Mouse (Mus musculus): Measurements from ENCODE around the gene Caps2. TPM values are rescaled to one million over a fixed set of nuclear protein-coding genes. Genes with fewer than 3 reads are reported as not detected.
"Not testable (repeated sequence)": the region's sequence is repeated elsewhere in the genome, so short reads cannot be mapped to it uniquely, and the experiment has no call there.

Gene Caps2
- 0.22 and 0.58 TPM in 2 replicates for polyA plus RNA-seq (2014; fragmentation: Nextera tagmentation; extraction: Ambion mirVana)

DNA sequence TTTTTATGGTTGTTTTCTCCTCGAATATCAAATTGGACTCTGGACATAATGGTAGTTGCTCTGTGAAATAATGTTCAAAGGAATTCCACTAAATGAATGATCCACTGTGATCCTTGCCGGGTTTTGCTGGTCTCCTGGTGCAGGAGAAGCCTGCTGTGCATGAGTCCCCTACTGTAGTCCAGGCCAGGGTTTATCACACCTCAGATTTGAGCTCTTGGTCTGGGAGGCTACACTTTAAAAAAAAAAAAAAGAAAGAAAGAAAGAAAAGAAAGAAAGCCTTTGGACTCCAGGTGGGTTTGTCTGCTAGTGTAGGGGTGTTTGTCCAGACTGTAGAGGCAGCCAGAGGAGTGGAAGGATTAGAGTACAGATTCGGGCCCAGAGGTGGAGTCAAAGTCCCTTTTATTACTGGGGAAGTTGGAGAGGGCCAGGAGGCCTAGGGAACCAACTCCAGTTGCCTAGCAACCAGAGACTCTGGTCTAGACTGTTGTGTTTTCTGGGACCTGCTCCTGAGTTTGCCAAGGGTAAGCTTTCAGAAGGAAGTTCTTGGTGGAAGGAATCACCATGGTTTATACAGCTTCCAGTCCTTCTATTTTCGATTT is at the start of gene Caps2:
Caps2 (plus strand) TSS at position 454 of the 599 bp plus-strand sequence.
- no peak within 1 kb of the TSS for H3K4me2 ChIP-seq (ENCODE audit: low read length)
- H3K4me1 ChIP-seq (ENCODE audit: control insufficient read depth, insufficient read depth, low read length) = no peaks in the 10 kb centered on the region; the same call in 1 of the 2 replicates
- peak; percentile 35; the same call in 1 of the 2 replicates for ATAC-seq
- no peak within 1 kb of the TSS for H3K9ac ChIP-seq (ENCODE audit: low read length)
- 22% methylated on average over 4 of the region's 4 CpGs for WGBS
- DNase-seq (ENCODE audit: low spot score) = peak; percentile 67
- H3K36me3 ChIP-seq (ENCODE audit: control insufficient read depth, insufficient read depth, low read length) = no peaks in the 10 kb centered on the region
- no peaks in the 10 kb centered on the region for H3K27me3 ChIP-seq (replicated peaks; ENCODE audit: control insufficient read depth, insufficient read depth, low read length)
- no peak within 1 kb of the TSS for H3K4me3 ChIP-seq (ENCODE audit: low read depth, low read length)
- no peak within 1 kb of the TSS for H3K27ac ChIP-seq (ENCODE audit: low read depth, low read length)
- no peaks in the 10 kb centered on the region for H3K9me3 ChIP-seq (replicated peaks; ENCODE audit: control insufficient read depth, low read length)

DNA sequence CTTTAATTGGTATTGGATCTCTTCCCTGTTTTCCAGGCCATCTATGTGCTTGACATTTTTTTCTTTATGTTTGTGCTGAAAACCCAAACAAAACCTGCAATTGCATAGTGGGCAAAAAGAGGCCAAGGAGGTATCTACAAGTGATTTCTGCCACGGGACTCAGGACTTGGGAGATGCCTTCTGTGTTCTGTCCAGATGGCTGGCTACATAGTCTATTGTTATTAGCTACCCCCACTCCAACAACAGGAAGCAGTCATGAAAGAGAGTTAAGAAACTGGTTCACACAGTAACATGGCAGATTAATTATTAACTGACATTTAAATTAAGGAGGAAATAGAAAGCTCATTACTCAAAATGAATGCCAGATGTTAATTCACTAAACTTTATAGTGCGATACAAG is 38.3 kb upstream of the Caps2 start:
- H3K4me1 ChIP-seq (ENCODE audit: control insufficient read depth, insufficient read depth, low read length); H3K36me3 ChIP-seq (ENCODE audit: control insufficient read depth, insufficient read depth, low read length); H3K4me2 ChIP-seq (ENCODE audit: low read length); H3K27ac ChIP-seq (ENCODE audit: low read depth, low read length); H3K27me3 ChIP-seq (replicated peaks; ENCODE audit: control insufficient read depth, insufficient read depth, low read length); H3K9me3 ChIP-seq (replicated peaks; ENCODE audit: control insufficient read depth, low read length); DNase-seq (ENCODE audit: low spot score); H3K9ac ChIP-seq (ENCODE audit: low read length); H3K4me3 ChIP-seq (ENCODE audit: low read depth, low read length): not testable (repeated sequence)
- peak; percentile 40; the same call in 1 of the 2 replicates for ATAC-seq
- WGBS = 27% methylated on average over 2 of the region's 2 CpGs

DNA sequence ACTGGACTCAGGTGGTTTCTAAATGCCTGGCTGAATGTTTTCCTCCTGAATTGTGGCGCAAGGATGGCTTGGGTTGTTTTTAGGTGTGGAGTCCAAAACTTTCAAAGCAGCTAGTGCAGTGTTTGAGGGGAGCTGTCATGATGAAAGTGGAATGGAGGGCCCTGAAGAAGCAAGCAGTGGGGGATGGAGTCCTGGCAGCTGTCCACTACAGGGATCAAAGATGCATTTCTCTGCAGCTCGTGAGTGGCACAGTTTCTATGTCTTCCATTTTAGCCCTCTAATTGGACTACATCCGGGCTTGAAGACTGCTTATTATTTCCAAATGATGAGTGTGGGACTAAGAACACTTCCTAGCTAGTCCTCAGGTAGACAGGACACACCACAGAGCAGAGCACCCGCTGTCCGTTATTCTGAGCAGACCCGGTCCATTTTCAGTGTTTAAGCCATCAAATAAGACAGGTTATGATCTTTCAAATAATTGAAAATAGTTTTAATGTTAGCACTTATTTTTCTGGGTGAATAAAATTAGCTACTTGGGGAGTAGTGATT is 35.7 kb upstream of the Caps2 start:
- H3K9ac ChIP-seq (ENCODE audit: low read length); H3K27ac ChIP-seq (ENCODE audit: low read depth, low read length); H3K4me3 ChIP-seq (ENCODE audit: low read depth, low read length); H3K4me2 ChIP-seq (ENCODE audit: low read length); H3K36me3 ChIP-seq (ENCODE audit: control insufficient read depth, insufficient read depth, low read length); H3K9me3 ChIP-seq (replicated peaks; ENCODE audit: control insufficient read depth, low read length); H3K4me1 ChIP-seq (ENCODE audit: control insufficient read depth, insufficient read depth, low read length); H3K27me3 ChIP-seq (replicated peaks; ENCODE audit: control insufficient read depth, insufficient read depth, low read length): not testable (repeated sequence)
- DNase-seq (ENCODE audit: low spot score) (peak; percentile 20), ATAC-seq (peak; percentile 63; the same call in 1 of the 2 replicates)
- WGBS = 54% methylated on average over 6 of the region's 6 CpGs

DNA sequence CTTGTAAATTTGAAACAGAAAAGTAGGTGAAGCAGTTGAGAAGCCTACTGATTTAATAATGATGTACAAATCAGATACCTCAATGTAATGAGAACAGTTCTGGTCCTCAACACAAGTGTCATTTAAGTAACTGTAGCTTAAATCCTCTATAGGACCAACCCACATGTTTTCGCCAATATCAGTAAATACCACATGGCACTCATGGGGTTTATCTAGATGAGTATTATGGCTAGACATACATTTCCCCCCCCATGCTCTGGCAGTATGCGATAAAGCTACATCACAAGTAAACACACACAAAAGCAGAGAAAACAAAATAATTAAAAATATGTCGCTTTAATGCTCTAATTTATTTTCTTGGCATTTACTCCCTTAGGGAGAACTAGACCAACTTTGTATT is 31.2 kb upstream of the Caps2 start:
- Histone ChIP-seq H3K4me3 (ENCODE audit: low read depth, low read length) (no peak overlapping the region), H3K4me1 (ENCODE audit: control insufficient read depth, insufficient read depth, low read length) (no peaks in the 10 kb centered on the region), H3K27me3 (replicated peaks; ENCODE audit: control insufficient read depth, insufficient read depth, low read length) (no peaks in the 10 kb centered on the region), H3K9ac (ENCODE audit: low read length) (no peak overlapping the region), H3K27ac (ENCODE audit: low read depth, low read length) (no peak overlapping the region), H3K9me3 (replicated peaks; ENCODE audit: control insufficient read depth, low read length) (no peaks in the 10 kb centered on the region), H3K36me3 (ENCODE audit: control insufficient read depth, insufficient read depth, low read length) (no peaks in the 10 kb centered on the region), H3K4me2 (ENCODE audit: low read length) (no peak overlapping the region)
- DNase-seq (ENCODE audit: low spot score) (no peak), ATAC-seq (no peak)
- WGBS = 92% methylated on average over 3 of the region's 3 CpGs

DNA sequence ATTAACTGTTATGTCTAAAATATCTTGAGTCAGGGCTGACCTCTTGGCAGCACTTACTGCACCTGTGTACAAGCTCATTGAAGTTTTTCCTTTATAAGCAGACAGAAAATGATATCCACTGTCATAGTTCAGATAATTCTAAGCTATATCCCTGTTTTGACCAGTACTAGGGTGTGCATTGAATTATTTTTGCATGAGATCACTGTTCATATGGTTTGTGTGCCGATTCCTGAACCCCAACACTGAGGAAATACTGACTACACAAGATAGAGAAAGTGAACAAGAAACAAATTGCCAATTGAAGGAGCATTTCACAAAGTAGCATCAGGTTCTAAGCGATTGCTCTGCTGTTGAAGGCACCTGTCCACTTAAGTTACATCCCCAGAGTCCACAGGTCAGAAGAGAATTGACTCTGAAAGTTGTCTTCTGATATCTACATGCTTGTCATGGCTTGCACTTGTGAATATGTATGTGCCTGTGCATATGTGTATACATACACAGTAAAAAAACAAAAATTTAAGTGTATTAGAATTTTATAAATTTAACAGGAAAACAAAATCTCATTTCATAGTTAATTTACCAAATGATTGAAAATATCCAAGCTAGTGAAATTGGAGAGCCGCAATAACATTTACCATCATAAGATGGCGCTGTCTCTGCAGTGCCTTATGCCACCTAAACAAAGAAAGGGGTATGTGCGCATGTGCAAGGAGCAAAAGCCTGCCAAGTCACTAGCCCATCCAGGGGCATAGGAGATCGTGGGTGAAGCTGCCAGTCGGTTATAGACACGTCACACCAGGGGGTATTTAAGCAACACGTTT is 25.2 kb upstream of the Caps2 start:
- Histone ChIP-seq H3K4me3 (ENCODE audit: low read depth, low read length) (peak overlapping the region; percentile 24), H3K36me3 (ENCODE audit: control insufficient read depth, insufficient read depth, low read length) (no peaks in the 10 kb centered on the region), H3K9me3 (replicated peaks; ENCODE audit: control insufficient read depth, low read length) (no peaks in the 10 kb centered on the region), H3K27me3 (replicated peaks; ENCODE audit: control insufficient read depth, insufficient read depth, low read length) (no peaks in the 10 kb centered on the region), H3K9ac (ENCODE audit: low read length) (peak overlapping the region; percentile 45; the same call in 1 of the 2 replicates), H3K4me1 (ENCODE audit: control insufficient read depth, insufficient read depth, low read length) (no peaks in the 10 kb centered on the region), H3K27ac (ENCODE audit: low read depth, low read length) (no peak overlapping the region), H3K4me2 (ENCODE audit: low read length) (peak overlapping the region; percentile 48)
- WGBS = 20% methylated on average over 9 of the region's 9 CpGs
- peak; percentile 96 for ATAC-seq
- DNase-seq (ENCODE audit: low spot score) = peak; percentile 94

DNA sequence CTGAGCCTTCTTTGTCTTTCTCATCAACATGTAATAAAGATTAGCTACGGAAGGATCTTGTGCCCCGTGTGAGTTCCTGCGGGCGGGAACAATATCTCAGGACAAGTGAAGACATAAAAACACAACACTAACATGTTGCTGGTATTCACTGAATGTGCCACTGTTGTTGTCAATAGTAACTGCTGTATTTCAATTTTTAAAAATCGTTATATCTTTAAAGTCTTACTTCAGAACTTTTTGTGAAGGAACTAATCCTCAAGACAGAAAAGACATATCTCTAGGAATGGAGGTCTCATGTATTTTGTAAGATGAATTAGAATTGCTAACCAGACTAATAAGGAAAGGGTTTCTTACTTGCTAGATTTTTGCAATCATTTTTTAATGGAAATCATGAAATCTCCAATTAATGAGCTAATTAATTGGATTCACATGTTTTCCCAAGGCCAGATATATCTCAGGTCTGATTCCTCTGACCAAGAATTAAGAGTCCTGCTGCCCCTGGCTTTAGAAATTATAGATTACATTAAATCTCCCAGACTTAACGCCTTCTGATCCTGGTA is 24.5 kb upstream of the Caps2 start:
- ATAC-seq = peak; percentile 60; the same call in 1 of the 2 replicates
- WGBS = 30% methylated on average over 6 of the region's 6 CpGs
- Histone ChIP-seq H3K27ac (ENCODE audit: low read depth, low read length) (no peak overlapping the region), H3K9ac (ENCODE audit: low read length) (peak overlapping the region; percentile 45; the same call in 1 of the 2 replicates), H3K36me3 (ENCODE audit: control insufficient read depth, insufficient read depth, low read length) (no peaks in the 10 kb centered on the region), H3K27me3 (replicated peaks; ENCODE audit: control insufficient read depth, insufficient read depth, low read length) (no peaks in the 10 kb centered on the region), H3K4me2 (ENCODE audit: low read length) (peak overlapping the region; percentile 48), H3K9me3 (replicated peaks; ENCODE audit: control insufficient read depth, low read length) (no peaks in the 10 kb centered on the region), H3K4me1 (ENCODE audit: control insufficient read depth, insufficient read depth, low read length) (no peaks in the 10 kb centered on the region), H3K4me3 (ENCODE audit: low read depth, low read length) (peak overlapping the region; percentile 24)
- DNase-seq (ENCODE audit: low spot score) = no peak

DNA sequence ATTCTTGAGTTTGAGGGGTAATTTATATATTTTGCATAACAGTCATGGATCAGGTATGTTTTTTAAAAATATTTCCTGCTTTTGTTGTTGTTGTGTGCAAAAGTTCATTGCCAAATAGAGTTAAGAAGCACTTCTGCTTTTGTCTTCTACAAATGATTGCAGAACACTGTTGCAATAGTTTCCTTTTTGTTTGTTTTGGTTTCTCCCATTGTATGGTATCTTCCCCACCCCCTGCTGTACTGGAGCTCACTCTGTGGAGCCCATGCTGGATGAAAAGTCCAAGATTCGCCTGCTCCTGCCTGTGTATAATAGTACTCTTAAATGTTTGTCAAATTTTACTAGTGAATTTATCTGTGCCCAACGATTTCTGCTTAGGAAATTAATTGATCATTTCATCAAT is 23.6 kb upstream of the Caps2 start:
- Histone ChIP-seq H3K27ac (ENCODE audit: low read depth, low read length) (no peak overlapping the region), H3K4me2 (ENCODE audit: low read length) (no peak overlapping the region), H3K9me3 (replicated peaks; ENCODE audit: control insufficient read depth, low read length) (no peaks in the 10 kb centered on the region), H3K9ac (ENCODE audit: low read length) (no peak overlapping the region), H3K36me3 (ENCODE audit: control insufficient read depth, insufficient read depth, low read length) (no peaks in the 10 kb centered on the region), H3K27me3 (replicated peaks; ENCODE audit: control insufficient read depth, insufficient read depth, low read length) (no peaks in the 10 kb centered on the region), H3K4me1 (ENCODE audit: control insufficient read depth, insufficient read depth, low read length) (no peaks in the 10 kb centered on the region), H3K4me3 (ENCODE audit: low read depth, low read length) (no peak overlapping the region)
- ATAC-seq (no peak), DNase-seq (ENCODE audit: low spot score) (no peak)
- WGBS = 58% methylated on average over 2 of the region's 2 CpGs

DNA sequence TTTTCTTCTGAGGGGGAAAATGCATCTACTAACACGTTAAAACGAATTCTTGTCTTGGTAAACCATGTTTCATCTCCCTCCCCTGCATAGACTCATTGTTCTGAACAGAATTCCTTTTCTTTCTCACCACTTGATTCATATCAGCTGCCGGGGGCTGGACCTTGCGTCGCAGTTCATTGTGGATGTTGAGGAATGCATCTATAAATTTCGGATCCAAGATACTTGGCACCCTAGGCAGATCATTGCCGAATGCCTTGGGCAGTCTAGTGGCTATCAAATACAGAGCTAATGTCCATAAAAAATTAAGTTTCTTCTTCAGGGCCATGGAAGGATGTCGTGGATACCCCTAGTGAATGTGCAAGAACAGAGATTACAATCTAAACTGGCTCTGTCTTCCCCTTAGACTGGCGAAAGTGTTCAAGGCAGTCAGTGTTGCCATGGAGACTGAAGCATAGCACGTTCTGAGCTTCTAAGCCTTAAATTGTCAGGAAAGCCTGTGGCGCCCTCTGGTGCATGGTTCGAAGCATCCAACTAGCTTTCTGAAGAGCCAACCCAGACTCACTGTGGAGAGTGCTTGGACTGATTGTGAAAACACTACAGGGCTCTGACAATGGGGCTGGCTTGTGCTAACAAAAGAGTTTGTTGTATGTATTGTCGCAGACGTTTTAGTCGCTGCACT is 3.4 kb upstream of the Caps2 start, which contains the start of gene Glipr1l3:
Glipr1l3 (minus strand) TSS at position 446 of the 679 bp plus-strand sequence.
- H3K27ac ChIP-seq (ENCODE audit: low read depth, low read length); H3K9ac ChIP-seq (ENCODE audit: low read length): not testable (repeated sequence)

More for the DNA sequence above, 3.4 kb upstream of the Caps2 start, which contains the start of gene Glipr1l3:
- not testable (repeated sequence) for H3K36me3 ChIP-seq (ENCODE audit: control insufficient read depth, insufficient read depth, low read length); H3K9me3 ChIP-seq (replicated peaks; ENCODE audit: control insufficient read depth, low read length); H3K4me1 ChIP-seq (ENCODE audit: control insufficient read depth, insufficient read depth, low read length); H3K27me3 ChIP-seq (replicated peaks; ENCODE audit: control insufficient read depth, insufficient read depth, low read length); H3K4me3 ChIP-seq (ENCODE audit: low read depth, low read length)
- 18% methylated on average over 15 of the region's 15 CpGs for WGBS
- peak within 1 kb of the TSS; percentile 20 for H3K4me2 ChIP-seq (ENCODE audit: low read length)
- ATAC-seq = peak; percentile 96
- DNase-seq (ENCODE audit: low spot score) = peak; percentile 98
